Mouse (Mus musculus) ovary, adult 2 months (tissue): ENCODE data around the gene Tub. TPM values are rescaled to one million over a fixed set of nuclear protein-coding genes. Genes with fewer than 3 reads are reported as not detected.

Source experiments
- polyA plus RNA-seq: library from polyadenylated mRNA; depleted of rRNA; stranded (reverse); fragments of >200 nt; gene quantifications from 2 replicates; pipeline ENCODE4 v1.2.3, GENCODE M21; 2012; rRNA removed

The Tub gene
- 3.8 and 4.6 TPM in 2 replicates for polyA plus RNA-seq

GRCm38 (mm10) chr7:108950312-108950761 lies at the start of gene Tub:
Tub (plus strand) TSS chr7:108950338.

GRCm38 (mm10) chr7:108929726-108930393 lies 20.3 kb upstream of the Tub start, which contains the start of gene Nlrp10:
Nlrp10 (minus strand) TSS chr7:108930178.

DNA sequence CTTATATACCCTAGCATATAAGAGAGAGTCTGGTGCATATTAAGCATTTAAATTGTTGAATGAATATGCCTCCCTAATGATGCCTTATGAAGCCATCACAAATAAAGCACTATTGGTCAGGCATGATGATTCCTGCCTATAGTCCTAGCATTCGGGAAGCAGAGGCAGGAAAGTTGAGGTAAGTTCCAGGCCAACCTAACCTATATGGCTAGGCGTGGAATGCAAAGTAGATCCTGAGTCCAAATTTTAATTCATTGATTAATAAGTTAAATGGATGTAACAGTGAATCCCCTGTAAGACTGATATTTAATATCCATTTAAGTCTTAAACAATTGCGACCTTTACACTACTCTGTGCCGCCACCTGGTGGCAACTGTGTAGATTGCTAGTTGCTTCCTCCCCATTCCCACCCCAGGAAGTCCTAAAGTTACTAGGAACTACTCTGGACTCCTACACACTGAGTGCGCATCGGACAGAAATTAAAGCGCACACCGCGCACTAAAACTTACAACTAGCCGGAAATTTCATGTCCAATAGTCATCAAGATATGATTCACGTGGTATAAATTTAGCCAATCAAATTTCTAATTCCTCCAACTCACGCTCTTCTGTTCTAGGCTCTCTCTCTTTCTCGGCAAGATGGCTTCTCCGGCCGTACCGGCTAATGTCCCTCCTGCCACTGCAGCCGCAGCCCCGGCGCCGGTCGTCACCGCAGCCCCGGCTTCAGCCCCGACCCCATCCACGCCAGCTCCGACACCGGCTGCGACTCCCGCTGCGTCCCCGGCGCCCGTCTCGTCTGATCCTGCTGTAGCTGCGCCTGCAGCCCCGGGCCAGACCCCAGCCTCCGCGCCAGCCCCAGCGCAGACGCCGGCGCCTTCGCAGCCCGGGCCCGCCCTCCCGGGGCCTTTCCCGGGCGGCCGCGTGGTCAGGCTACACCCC lies 16.1 kb upstream of the Tub start, which contains the start of gene Eif3f:
Eif3f (plus strand) TSS at position 624 of the 938 bp plus-strand sequence.

GRCm38 (mm10) chr7:109083113-109083812 lies 133.1 kb downstream of the Tub start, which contains the start of gene Ric3:
Ric3 (minus strand) TSS chr7:109083331.

Other genes starting within 250 kb of the Tub start
- not detected in 2 replicates for gene Olfr512, start 237.0 kb upstream of the Tub start, polyA plus RNA-seq
- not detected in 2 replicates for gene Olfr513, start 199.4 kb upstream of the Tub start, polyA plus RNA-seq
- not detected in 2 replicates for gene Olfr514, start 124.3 kb upstream of the Tub start, polyA plus RNA-seq
- gene Olfr516, start 99.8 kb upstream of the Tub start, polyA plus RNA-seq: not detected in 2 replicates
- not detected in 2 replicates for gene Olfr517, start 78.0 kb upstream of the Tub start, polyA plus RNA-seq
- gene Olfr518, start 65.3 kb upstream of the Tub start, polyA plus RNA-seq: not detected in 2 replicates
- not detected in 2 replicates for gene Olfr519, start 55.9 kb upstream of the Tub start, polyA plus RNA-seq
- gene Nlrp10, start 20.2 kb upstream of the Tub start, polyA plus RNA-seq: 1.5 and 1.6 TPM in 2 replicates
- gene Eif3f, start 15.9 kb upstream of the Tub start, polyA plus RNA-seq: 332 and 356 TPM in 2 replicates
- gene Ric3, start 133.0 kb downstream of the Tub start, polyA plus RNA-seq: 0.53 and 2.6 TPM in 2 replicates
- 20.7 and 20.8 TPM in 2 replicates for gene Lmo1, start 224.9 kb downstream of the Tub start, polyA plus RNA-seq